Mouse (Mus musculus): Measurements from ENCODE around the gene Eno1. TPM values are rescaled to one million over a fixed set of nuclear protein-coding genes. Genes with fewer than 3 reads are reported as not detected.

Eno1 gene
- polyA plus RNA-seq, 1 experiment from 2014 or later: 2,517 TPM

DNA sequence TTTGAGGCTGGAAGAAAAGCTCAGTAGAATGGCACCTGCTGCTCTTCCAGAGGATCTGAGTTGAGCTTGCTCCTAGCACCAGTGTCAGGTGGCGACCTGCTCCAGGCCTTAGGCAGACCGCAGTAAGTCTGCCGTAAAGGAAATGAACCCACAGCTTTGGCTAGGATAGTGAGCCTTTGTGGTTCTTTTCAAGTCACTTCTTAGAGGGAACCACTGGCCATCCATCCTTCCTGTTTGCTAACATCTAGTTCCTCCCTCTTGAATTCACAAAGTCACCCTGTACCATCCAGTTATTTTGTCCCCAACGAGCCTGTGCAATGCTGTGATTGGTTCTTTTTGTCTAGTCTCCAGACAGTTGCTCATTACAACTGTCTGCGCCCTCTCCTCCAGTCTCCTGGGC is 6.2 kb downstream of the Eno1 start:
- Histone ChIP-seq H3K36me3 (peaks cover 91% of the 10 kb centered on the region), H3K9me3 (no peaks in the 10 kb centered on the region), H3K4me3 (no peak overlapping the region), H3K27ac (no peak overlapping the region), H3K27me3 (ENCODE audit: insufficient read depth, poor library complexity, severe bottlenecking) (no peaks in the 10 kb centered on the region), H3K4me1 (replicated peaks) (peaks cover 45% of the 10 kb centered on the region)
- 86% methylated on average over 5 of the region's 5 CpGs for WGBS
- DNase-seq (ENCODE audit: low spot score): no peak

DNA sequence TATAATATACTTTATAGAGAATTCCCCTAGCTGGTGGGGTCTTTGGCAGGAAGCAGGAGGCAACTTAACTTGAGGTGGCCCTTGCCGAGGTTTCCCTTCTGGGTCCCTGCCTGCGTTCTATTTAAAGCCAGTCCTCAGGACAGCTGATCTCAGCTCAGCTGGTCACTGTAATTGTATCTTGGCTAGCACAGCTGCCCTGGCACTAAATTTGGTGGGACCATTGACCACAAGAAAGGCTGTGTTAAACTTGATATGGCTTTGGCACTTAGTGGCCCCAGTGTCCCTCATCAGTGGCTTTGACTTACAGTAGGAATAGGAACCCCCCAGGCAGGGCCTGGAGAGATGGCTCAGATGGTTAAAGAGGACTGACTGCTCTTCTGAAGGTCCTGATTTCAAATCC is 9.4 kb downstream of the Eno1 start:
- H3K27me3 ChIP-seq (ENCODE audit: insufficient read depth, poor library complexity, severe bottlenecking): no peaks in the 10 kb centered on the region
- no peak overlapping the region for H3K4me3 ChIP-seq
- H3K36me3 ChIP-seq: peaks cover 100% of the 10 kb centered on the region
- 76% methylated on average over 2 of the region's 2 CpGs for WGBS
- no peak for DNase-seq (ENCODE audit: low spot score)
- H3K27ac ChIP-seq: no peak overlapping the region
- H3K4me1 ChIP-seq (replicated peaks): peaks cover 28% of the 10 kb centered on the region
- H3K9me3 ChIP-seq: no peaks in the 10 kb centered on the region

DNA sequence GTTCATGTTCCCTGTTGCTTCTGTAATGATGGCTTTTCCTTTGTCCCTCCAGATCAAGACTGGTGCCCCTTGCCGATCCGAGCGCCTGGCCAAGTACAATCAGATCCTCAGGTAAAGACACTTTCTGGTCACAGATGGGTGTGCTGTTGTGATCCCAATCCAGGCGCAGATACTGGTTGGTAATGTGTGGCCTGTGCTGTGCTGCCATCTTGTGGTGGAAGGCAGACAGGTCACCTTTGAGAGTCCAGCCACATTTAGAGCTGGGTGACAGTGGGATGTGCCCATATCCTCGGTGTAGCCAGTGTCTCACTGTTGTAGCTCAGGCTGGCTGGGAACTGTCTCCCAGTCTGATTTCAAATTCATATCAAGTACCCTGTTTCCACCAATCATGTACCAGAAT is 11.5 kb downstream of the Eno1 start:
- Histone ChIP-seq H3K36me3 (peaks cover 98% of the 10 kb centered on the region), H3K4me3 (no peak overlapping the region), H3K9me3 (no peaks in the 10 kb centered on the region), H3K27ac (no peak overlapping the region), H3K27me3 (ENCODE audit: insufficient read depth, poor library complexity, severe bottlenecking) (no peaks in the 10 kb centered on the region), H3K4me1 (replicated peaks) (peaks cover 12% of the 10 kb centered on the region)
- peak; percentile 70 for DNase-seq (ENCODE audit: low spot score)
- WGBS: 76% methylated on average over 5 of the region's 5 CpGs

DNA sequence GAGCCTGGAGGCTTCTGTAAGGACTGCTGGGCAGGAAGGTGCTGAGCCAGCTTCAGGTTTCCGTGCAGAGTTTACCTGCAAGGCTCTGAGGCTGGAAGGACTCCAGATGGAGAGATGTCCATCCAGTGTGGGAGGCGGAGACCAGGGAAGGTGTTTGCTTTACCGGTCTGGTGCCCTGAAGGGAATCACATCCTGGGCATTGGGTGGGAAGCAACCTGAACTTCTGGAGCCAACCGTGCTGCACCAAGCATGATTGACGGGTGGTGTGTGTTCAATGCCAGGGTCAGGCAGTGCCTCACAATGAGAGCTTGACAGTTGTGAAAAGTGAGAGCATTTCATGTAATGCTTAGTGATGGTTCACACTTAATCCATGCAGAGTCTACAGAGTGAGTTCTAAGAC is 12.4 kb downstream of the Eno1 start:
- no peak for DNase-seq (ENCODE audit: low spot score)

DNA sequence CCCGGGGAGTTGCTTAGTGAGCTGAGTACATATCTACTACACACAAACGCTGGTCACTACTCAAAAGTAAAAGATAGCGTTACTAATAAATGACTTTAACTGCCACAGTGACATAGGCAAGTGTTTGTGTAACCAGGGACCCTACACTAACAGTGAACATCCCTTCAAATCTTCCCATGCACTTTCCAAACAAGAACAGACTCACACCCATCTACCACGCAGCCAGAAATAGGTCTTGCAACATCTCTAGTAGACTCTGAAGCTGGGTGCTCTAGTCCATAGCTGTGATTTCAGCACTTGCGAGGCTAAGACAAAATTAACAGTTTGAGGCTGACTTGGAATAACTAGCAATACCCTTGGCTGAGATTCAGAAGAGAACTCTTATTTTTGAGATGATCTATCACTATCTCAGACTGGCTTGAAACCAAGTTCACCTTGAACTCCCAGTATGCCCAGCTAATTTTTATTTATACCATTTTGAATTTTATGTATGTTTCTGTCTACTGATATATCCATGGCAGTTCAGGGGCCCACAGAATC is 13.3 kb downstream of the Eno1 start:
- H3K27ac ChIP-seq: no peak overlapping the region
- WGBS: 86% methylated on average over 5 of the region's 5 CpGs
- peaks cover 94% of the 10 kb centered on the region for H3K36me3 ChIP-seq

More for the DNA sequence above, 12.4 kb downstream of the Eno1 start:
- no peak overlapping the region for H3K27ac ChIP-seq
- H3K9me3 ChIP-seq: no peaks in the 10 kb centered on the region
- peaks cover 11% of the 10 kb centered on the region for H3K4me1 ChIP-seq (replicated peaks)
- H3K27me3 ChIP-seq (ENCODE audit: insufficient read depth, poor library complexity, severe bottlenecking): no peaks in the 10 kb centered on the region
- H3K36me3 ChIP-seq: peaks cover 96% of the 10 kb centered on the region
- 85% methylated on average over 5 of the region's 5 CpGs for WGBS
- no peak overlapping the region for H3K4me3 ChIP-seq

DNA sequence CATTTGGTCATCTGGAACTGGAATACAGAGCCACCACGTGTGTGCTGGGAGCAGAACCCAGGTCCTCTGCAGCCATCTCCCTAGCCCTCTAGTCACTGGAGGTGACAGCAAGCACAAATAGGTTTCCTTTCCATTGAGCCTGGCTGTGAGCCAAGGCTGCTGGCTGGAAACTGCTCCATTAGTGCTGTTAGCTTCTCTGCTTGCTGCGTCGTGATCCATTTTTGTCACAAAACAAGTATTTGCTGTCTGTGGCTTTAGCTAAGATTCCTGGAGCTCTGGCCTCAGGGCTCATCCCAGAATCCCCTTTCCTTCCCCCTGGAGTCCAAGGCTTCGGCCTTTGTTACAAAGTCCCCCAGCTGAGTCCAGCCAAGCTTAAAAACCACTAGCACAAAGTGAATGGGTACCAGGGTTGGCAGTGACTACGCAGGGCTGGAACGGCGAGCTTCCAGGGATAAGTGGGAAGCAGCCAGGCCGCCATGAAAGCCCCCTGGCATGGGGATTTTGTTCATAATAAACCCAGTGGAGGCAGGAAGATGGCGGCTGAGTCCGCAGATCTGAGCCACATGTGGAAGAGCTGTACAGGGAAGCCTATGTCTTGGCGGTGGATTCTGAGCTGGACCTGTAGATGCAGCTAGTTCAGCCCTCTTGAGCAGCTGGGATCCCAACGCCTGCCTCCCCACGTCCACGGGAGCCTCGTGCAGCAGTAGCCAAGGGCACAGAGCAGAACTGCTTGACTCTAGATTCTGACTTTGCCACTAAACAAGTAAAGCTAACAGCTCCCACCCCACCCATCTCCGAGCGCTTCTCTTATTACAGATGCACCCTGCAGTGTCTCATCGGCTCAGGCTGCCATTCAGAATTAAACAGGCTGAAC is 14.3 kb downstream of the Eno1 start:
- Histone ChIP-seq H3K4me3 (no peak overlapping the region), H3K36me3 (peaks cover 92% of the 10 kb centered on the region), H3K9me3 (no peaks in the 10 kb centered on the region), H3K4me1 (replicated peaks) (peaks cover 11% of the 10 kb centered on the region), H3K27ac (peak overlapping the region; percentile 77), H3K27me3 (ENCODE audit: insufficient read depth, poor library complexity, severe bottlenecking) (no peaks in the 10 kb centered on the region)
- no peak for DNase-seq (ENCODE audit: low spot score)
- WGBS: 58% methylated on average over 18 of the region's 18 CpGs

More for the DNA sequence above, 13.3 kb downstream of the Eno1 start:
- no peak for DNase-seq (ENCODE audit: low spot score)
- H3K27me3 ChIP-seq (ENCODE audit: insufficient read depth, poor library complexity, severe bottlenecking): no peaks in the 10 kb centered on the region
- peaks cover 11% of the 10 kb centered on the region for H3K4me1 ChIP-seq (replicated peaks)
- H3K9me3 ChIP-seq: no peaks in the 10 kb centered on the region
- no peak overlapping the region for H3K4me3 ChIP-seq

DNA sequence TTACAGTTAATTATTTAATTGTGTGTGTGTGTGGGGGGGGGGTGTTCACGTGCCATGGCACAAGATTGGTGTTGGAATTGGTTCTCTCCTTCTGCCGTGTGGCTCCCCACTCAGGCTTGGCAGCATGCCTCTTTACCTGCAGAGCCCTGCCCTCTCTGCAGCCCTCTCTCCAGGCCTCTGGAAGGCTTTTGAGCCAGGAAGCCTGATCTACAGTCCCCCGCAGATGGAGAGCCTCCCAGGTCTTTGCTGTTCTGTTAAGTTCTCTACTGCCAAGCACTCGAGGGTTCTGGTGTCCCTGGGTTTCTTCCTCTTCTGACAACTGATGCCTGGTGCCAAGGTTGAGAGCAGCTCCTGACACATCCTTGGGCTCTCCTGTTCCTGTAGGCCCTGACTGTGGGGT is 17.9 kb downstream of the Eno1 start:
- no peak for DNase-seq (ENCODE audit: low spot score)
- Histone ChIP-seq H3K36me3 (peaks cover 71% of the 10 kb centered on the region), H3K27ac (no peak overlapping the region), H3K27me3 (ENCODE audit: insufficient read depth, poor library complexity, severe bottlenecking) (no peaks in the 10 kb centered on the region), H3K4me3 (no peak overlapping the region), H3K9me3 (no peaks in the 10 kb centered on the region), H3K4me1 (replicated peaks) (peaks cover 29% of the 10 kb centered on the region)
- 80% methylated on average over 4 of the region's 4 CpGs for WGBS

DNA sequence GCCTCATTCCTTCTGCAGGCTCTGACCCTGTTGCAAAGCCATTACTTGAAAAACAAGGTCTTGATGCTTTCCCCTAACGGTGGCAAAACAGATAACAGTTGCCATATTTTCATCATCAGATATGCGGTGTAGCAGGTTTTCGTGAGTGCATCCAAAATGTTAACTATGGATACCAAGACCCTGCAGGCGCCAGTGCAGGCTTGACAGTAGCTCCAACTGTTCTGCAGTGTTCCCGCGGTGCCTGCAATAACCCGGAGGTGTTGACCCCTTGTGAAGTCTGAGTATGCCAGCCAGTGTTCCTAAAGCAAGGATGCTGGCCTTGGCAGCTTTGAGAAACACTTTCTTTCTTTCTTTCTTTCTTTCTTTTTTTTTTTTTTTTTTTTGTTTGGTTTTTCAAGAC is 18.7 kb downstream of the Eno1 start:
- H3K27me3 ChIP-seq (ENCODE audit: insufficient read depth, poor library complexity, severe bottlenecking): no peaks in the 10 kb centered on the region
- 90% methylated on average over 7 of the region's 7 CpGs for WGBS
- peaks cover 34% of the 10 kb centered on the region for H3K4me1 ChIP-seq (replicated peaks)
- H3K4me3 ChIP-seq: no peak overlapping the region
- DNase-seq (ENCODE audit: low spot score): no peak
- H3K9me3 ChIP-seq: no peaks in the 10 kb centered on the region
- H3K36me3 ChIP-seq: peaks cover 64% of the 10 kb centered on the region
- no peak overlapping the region for H3K27ac ChIP-seq

DNA sequence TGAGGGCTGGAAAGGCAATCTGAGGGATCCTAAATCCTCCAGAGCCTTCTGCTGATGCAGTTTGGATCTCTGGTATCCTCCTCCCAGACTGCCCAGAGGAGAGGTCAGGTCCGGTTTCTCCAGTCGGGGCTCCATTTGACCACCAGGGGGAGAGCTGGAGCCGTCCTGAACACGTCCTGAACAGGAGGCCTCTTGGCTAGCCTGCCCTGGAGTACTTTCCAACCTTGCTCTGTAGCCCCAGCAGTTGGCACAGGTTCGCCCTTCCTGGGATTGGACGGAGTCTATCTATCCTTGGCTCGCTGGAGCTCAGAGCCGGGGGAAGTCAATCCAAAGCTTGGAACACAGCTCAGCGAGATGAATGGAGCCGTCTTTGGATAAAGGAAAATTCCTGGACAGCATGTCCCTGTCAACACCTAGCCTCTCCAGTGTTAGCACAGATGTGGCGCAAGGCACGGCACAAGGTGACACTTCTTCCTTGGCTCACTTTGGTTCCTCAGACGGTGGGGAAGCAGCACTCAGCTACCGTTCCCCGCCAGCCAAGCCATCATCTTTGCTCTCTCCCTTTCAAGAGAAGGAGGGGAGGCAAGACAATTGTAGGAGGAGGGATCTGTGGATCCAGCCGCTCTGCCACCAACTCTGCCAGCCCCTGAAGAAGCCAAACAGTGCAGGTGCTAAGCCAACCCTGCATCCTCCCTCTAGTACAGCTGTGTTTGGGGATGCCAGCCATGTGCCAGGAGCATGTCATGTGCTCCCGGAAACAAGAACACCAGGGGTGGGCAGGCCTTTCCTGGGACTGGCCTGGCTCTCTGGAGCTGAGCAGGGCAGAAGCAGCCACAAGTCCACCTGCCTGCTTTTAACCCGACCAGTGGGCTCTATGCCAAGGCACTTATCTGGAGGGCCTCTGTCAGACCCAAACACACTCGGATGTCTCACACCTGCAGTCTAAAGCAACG is 21.0 kb downstream of the Eno1 start:
- peaks cover 42% of the 10 kb centered on the region for H3K36me3 ChIP-seq
- H3K9me3 ChIP-seq: no peaks in the 10 kb centered on the region
- H3K4me3 ChIP-seq: no peak overlapping the region
- peak overlapping the region; percentile 53 for H3K27ac ChIP-seq
- 54% methylated on average over 20 of the region's 20 CpGs for WGBS
- peak; percentile 86 for DNase-seq (ENCODE audit: low spot score)
- peaks cover 28% of the 10 kb centered on the region for H3K4me1 ChIP-seq (replicated peaks)
- H3K27me3 ChIP-seq (ENCODE audit: insufficient read depth, poor library complexity, severe bottlenecking): no peaks in the 10 kb centered on the region

DNA sequence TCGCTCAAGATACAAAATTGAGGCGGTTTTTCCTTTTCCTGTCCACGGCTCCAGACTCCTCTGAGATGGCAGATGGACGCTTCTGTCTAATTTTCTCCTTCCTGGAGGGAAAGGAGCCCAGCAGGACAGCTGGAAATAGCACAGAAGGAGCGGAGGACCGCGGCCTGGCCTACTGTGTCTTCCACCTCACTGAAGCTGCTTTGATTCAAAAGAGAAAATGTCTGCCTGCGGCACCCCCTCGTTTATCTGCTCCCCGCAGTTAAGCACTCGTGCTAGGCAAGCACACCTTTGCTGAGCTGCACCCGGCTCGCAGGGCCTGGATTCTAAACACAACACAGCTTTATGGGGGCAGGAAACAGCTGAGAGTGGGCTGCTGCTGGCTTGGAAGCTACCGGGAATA is 21.9 kb downstream of the Eno1 start:
- H3K9me3 ChIP-seq: no peaks in the 10 kb centered on the region
- H3K27me3 ChIP-seq (ENCODE audit: insufficient read depth, poor library complexity, severe bottlenecking): no peaks in the 10 kb centered on the region
- 81% methylated on average over 14 of the region's 14 CpGs for WGBS
- peaks cover 28% of the 10 kb centered on the region for H3K4me1 ChIP-seq (replicated peaks)
- H3K36me3 ChIP-seq: peaks cover 40% of the 10 kb centered on the region
- H3K4me3 ChIP-seq: no peak overlapping the region
- H3K27ac ChIP-seq: peak overlapping the region; percentile 53
- DNase-seq (ENCODE audit: low spot score): no peak

DNA sequence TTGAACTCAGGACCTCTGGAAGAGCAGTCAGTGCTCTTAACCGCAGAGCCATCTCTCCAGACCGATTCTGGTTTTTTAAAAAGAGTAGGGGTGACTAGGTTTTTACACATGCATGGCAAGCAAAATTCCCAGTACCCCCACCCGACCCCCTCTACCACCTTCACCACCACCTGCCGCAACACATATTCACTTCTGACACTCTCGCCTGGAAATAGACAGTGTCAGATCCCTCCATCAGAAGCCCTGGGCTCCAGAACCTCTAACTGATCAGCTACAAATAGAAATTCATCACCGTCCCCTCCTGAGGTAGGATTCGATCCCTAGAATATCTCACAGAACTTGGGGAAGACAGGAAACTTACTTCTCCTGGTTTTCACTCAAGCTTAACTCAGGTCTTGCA is 23.1 kb downstream of the Eno1 start:
- no peak for DNase-seq (ENCODE audit: low spot score)
- no peak overlapping the region for H3K27ac ChIP-seq
- WGBS: 93% methylated on average over 7 of the region's 7 CpGs
- H3K4me1 ChIP-seq (replicated peaks): peaks cover 28% of the 10 kb centered on the region
- H3K4me3 ChIP-seq: no peak overlapping the region
- no peaks in the 10 kb centered on the region for H3K27me3 ChIP-seq (ENCODE audit: insufficient read depth, poor library complexity, severe bottlenecking)
- H3K9me3 ChIP-seq: no peaks in the 10 kb centered on the region
- peaks cover 32% of the 10 kb centered on the region for H3K36me3 ChIP-seq

DNA sequence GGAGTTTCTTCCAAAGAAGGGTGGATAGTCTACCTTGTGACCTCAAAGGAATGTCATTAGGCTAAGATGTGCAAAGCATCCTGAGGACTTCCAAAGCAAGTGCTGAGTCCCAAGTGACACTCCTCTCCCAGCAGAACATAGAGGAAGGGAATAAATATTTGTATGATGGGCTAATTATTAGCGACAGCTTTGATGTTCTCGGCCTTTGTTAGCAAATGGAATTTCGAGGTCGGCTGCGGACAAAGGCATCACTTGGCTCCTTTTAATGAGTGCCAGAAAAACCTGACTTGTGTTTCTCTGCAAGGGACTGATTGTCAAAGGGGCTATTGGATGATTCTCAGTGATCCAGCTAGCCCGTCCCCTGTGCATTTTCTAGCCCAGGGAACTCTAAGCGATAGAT is 23.6 kb downstream of the Eno1 start:
- no peaks in the 10 kb centered on the region for H3K27me3 ChIP-seq (ENCODE audit: insufficient read depth, poor library complexity, severe bottlenecking)
- peaks cover 26% of the 10 kb centered on the region for H3K36me3 ChIP-seq
- WGBS: 63% methylated on average over 7 of the region's 7 CpGs
- H3K27ac ChIP-seq: no peak overlapping the region
- H3K9me3 ChIP-seq: no peaks in the 10 kb centered on the region
- H3K4me3 ChIP-seq: no peak overlapping the region
- DNase-seq (ENCODE audit: low spot score): no peak
- H3K4me1 ChIP-seq (replicated peaks): peaks cover 28% of the 10 kb centered on the region

DNA sequence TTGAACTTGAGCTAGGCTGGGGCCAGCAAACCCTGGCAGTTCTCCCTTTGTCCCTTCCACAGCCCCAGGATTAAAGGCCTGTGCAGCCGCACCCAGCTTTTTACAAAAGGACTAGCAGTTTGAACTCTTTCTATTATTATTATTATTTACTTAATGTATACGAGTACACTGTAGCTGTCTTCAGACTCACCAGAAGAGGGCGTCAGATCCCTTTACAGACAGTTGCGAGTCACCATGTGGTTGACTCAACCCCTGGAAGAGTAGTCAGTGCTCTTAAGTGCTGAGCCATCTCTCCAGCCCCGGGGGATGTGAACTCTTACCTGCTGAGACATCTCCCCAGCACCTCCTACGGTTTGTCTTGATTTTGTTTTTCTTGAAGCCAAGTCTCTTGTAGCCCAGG is 24.2 kb downstream of the Eno1 start:
- Histone ChIP-seq H3K4me3 (no peak overlapping the region), H3K4me1 (replicated peaks) (peaks cover 28% of the 10 kb centered on the region), H3K36me3 (peaks cover 22% of the 10 kb centered on the region), H3K9me3 (no peaks in the 10 kb centered on the region), H3K27me3 (ENCODE audit: insufficient read depth, poor library complexity, severe bottlenecking) (no peaks in the 10 kb centered on the region), H3K27ac (no peak overlapping the region)
- no peak for DNase-seq (ENCODE audit: low spot score)
- 32% methylated on average over 6 of the region's 6 CpGs for WGBS

Measured in hindbrain, embryonic 10.5 days (tissue).